8 mouse cellular contexts compared by ENCODE assay signal in the genomic region with DNA sequence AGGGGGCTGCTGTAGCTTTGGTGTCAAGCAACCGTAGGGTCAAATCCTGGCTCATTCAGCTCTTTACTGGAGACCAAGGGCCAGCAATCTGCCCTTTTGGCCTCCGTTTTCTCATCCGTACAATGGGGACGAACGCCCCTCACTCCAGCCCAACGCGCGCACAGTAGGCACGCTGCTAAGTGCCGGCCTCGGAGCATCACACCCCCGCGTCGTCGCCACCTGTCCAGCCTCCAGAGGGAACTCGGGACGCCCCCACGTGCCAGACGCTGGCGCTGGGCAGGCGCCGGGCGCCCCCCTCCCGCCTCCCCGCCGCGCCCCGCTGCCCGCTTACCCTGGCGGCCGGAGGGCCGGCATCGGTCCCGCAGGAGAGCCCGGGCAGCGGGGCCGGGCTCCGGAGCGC. TPM values are rescaled to one million over a fixed set of nuclear protein-coding genes. Genes with fewer than 3 reads are reported as not detected.
DNase-seq lines count a peak whose midpoint lies in the region; ATAC-seq and TF ChIP-seq lines count a peak whose summit lies in the region.

No protein-coding gene starts in this region.

- no peaks in the 10 kb centered on the region for H3K36me3 ChIP-seq in kidney, adult 2 months (ENCODE audit: control insufficient read depth, insufficient read depth, low read length)
- H3K36me3 ChIP-seq in forebrain, postnatal 0 days (ENCODE audit: insufficient read depth) = no peaks in the 10 kb centered on the region
- no peaks in the 10 kb centered on the region for H3K36me3 ChIP-seq in liver, postnatal 0 days (replicated peaks; ENCODE audit: insufficient read depth, low read length)

- 9% methylated on average over 39 of the region's 39 CpGs for WGBS in kidney, adult 2 months
- 4% methylated on average over 37 of the region's 39 CpGs for WGBS in forebrain, postnatal 0 days
- 9% methylated on average over 16 of the region's 39 CpGs for WGBS in liver, postnatal 0 days (ENCODE audit: insufficient replicate concordance)

- H3K9ac ChIP-seq in forebrain, postnatal 0 days = peak overlapping the region; percentile 79
- H3K9ac ChIP-seq in liver, postnatal 0 days (replicated peaks) = no peak overlapping the region

- H3K27ac ChIP-seq in kidney, adult 2 months (ENCODE audit: insufficient read depth, low read depth, low read length) = no peak overlapping the region
- no peak overlapping the region for H3K27ac ChIP-seq in bone marrow macrophage, adult 2 months (ENCODE audit: insufficient read depth, low read depth, low read length)
- peak overlapping the region; percentile 94 for H3K27ac ChIP-seq in forebrain, postnatal 0 days (ENCODE audit: low read depth, low read length)
- no peak overlapping the region for H3K27ac ChIP-seq in liver, postnatal 0 days (ENCODE audit: low read depth)

- peak overlapping the region; percentile 27; the same call in 1 of the 2 replicates for H3K4me3 ChIP-seq in kidney, adult 2 months (ENCODE audit: insufficient read depth, low read depth, low read length)
- H3K4me3 ChIP-seq in bone marrow macrophage, adult 2 months (ENCODE audit: insufficient read depth, low read length) = 0 out of 2 replicates have a peak overlapping the region, but pooled peaks have one; percentile 5
- peak overlapping the region; percentile 63 for H3K4me3 ChIP-seq in forebrain, postnatal 0 days (ENCODE audit: low read depth, low read length)
- H3K4me3 ChIP-seq in liver, postnatal 0 days (ENCODE audit: low read depth, low read length) = peak overlapping the region; percentile 36

- TF ChIP-seq EP300 in liver, postnatal 0 days (IDR thresholded peaks at IDR 0.05; ENCODE audit: low read depth) = no peak

- no peaks in the 10 kb centered on the region for H3K27me3 ChIP-seq in kidney, adult 2 months (replicated peaks; ENCODE audit: control insufficient read depth, insufficient read depth, low read length)
- no peaks in the 10 kb centered on the region for H3K27me3 ChIP-seq in forebrain, postnatal 0 days (ENCODE audit: insufficient read depth, low read length)
- H3K27me3 ChIP-seq in liver, postnatal 0 days (ENCODE audit: insufficient read depth, low read length) = peaks cover 58% of the 10 kb centered on the region

- ATAC-seq in forebrain, postnatal 0 days = no peak
- ATAC-seq in liver, postnatal 0 days = no peak
- ATAC-seq in CD4-positive, CD25-positive, alpha-beta regulatory T cell, adult 4 months = no peak

- no peak for DNase-seq in kidney, adult 2 months
- DNase-seq in kidney, postnatal 36 days = no peak
- DNase-seq in forebrain, postnatal 0 days = peak; percentile 42
- no peak for DNase-seq in liver, postnatal 0 days
- no peak for DNase-seq in layer of hippocampus, adult 9-10 months (ENCODE audit: low spot score)
- no peak for DNase-seq in kidney, postnatal 25 days

- TF ChIP-seq CTCF in kidney, adult 2 months (conservative IDR thresholded peaks at IDR 0.05; ENCODE audit: insufficient read depth, insufficient read length, low read depth, low read length) = no peak
- no peak for TF ChIP-seq CTCF in bone marrow macrophage, adult 2 months (IDR thresholded peaks at IDR 0.05; ENCODE audit: low read depth, low read length)
- no peak for TF ChIP-seq CTCF in forebrain, postnatal 0 days (IDR thresholded peaks at IDR 0.05; ENCODE audit: low read depth)
- TF ChIP-seq CTCF in liver, postnatal 0 days (IDR thresholded peaks at IDR 0.05; ENCODE audit: low read depth) = no peak

- peak overlapping the region; percentile 91 for H3K4me2 ChIP-seq in forebrain, postnatal 0 days (ENCODE audit: low read depth)
- H3K4me2 ChIP-seq in liver, postnatal 0 days (ENCODE audit: low read depth, low read length) = peak overlapping the region; percentile 68

- no peaks in the 10 kb centered on the region for H3K4me1 ChIP-seq in kidney, adult 2 months (ENCODE audit: control insufficient read depth, insufficient read depth, low read length)
- H3K4me1 ChIP-seq in bone marrow macrophage, adult 2 months (ENCODE audit: control insufficient read depth, insufficient read depth, low read length) = no peaks in the 10 kb centered on the region
- peaks cover 52% of the 10 kb centered on the region for H3K4me1 ChIP-seq in forebrain, postnatal 0 days (ENCODE audit: insufficient read depth)
- no peaks in the 10 kb centered on the region; the same call in 1 of the 2 replicates for H3K4me1 ChIP-seq in liver, postnatal 0 days (ENCODE audit: insufficient read depth)

- no peak for TF ChIP-seq POLR2A in kidney, adult 2 months (IDR thresholded peaks at IDR 0.05; ENCODE audit: low read depth, low read length)
- TF ChIP-seq POLR2A in bone marrow macrophage, adult 2 months (IDR thresholded peaks at IDR 0.05; ENCODE audit: borderline replicate concordance, low read depth, low read length) = no peak

- no peaks in the 10 kb centered on the region for H3K9me3 ChIP-seq in forebrain, postnatal 0 days (ENCODE audit: low read length)
- H3K9me3 ChIP-seq in liver, postnatal 0 days (ENCODE audit: low read length) = no peaks in the 10 kb centered on the region

RNA-seq across cellular contexts. Expression of a gene that starts 24.6 kb away (rescaled TPM):
- polyA plus RNA-seq in kidney, adult 2 months (2012; rRNA removed) = 17.8 and 18.1 TPM in 2 replicates
- polyA plus RNA-seq in bone marrow macrophage, adult 2 months (2012; ENCODE audit: insufficient read depth, insufficient read length, missing spikeins) = 20.1 and 21.4 TPM in 2 replicates
- total RNA-seq in forebrain, postnatal 0 days (2014; rRNA removed) = 120 and 150 TPM in 2 replicates
- polyA plus RNA-seq in forebrain, postnatal 0 days (2015; fragmentation: Nextera tagmentation; extraction: Ambion mirVana) = 10.3 and 12.2 TPM in 2 replicates
- polyA plus RNA-seq in liver, postnatal 0 days (2015; fragmentation: Nextera tagmentation; extraction: Ambion mirVana) = 1.6 and 1.8 TPM in 2 replicates
- polyA plus RNA-seq in CD4-positive, CD25-positive, alpha-beta regulatory T cell, adult 4 months (2017; shearing (Covaris generic)) = 10 to 100 TPM; 15.9 to 19.7 TPM

Comparison
In these comparisons a context has a peak if more than half of its experiments do, and no peak if none do; other contexts are left out.
1. H3K4me3 ChIP-seq: peak in every context shown above with its lines; median percentile 63 in forebrain, postnatal 0 days; 36 in liver, postnatal 0 days; 27 in kidney, adult 2 months; 5 in bone marrow macrophage, adult 2 months.